Comparison of ENCODE assay signal across 18 mouse cellular contexts in genomic region chr7:121088745-121089144, GRCm38 (mm10). TPM values are rescaled to one million over a fixed set of nuclear protein-coding genes. Genes with fewer than 3 reads are reported as not detected.
DNase-seq lines count a peak whose midpoint lies in the region; ATAC-seq and TF ChIP-seq lines count a peak whose summit lies in the region.
"Had no signal": no experiment of that assay in that cellular context is flagged by ENCODE, and none has a peak within 500 bp of the region (broad histone marks: within the 10 kb centered on the region; RNA-seq: fewer than 3 reads in every experiment).

No protein-coding gene starts in this region.

- H3K27ac ChIP-seq in heart, adult 2 months = no peak overlapping the region
- no peak overlapping the region for H3K27ac ChIP-seq in small intestine, adult 2 months (ENCODE audit: insufficient read depth, low read depth, low read length)
- H3K27ac ChIP-seq: embryonic facial prominence, embryonic 13.5 days; forebrain, embryonic 13.5 days; hindbrain, embryonic 13.5 days; limb, embryonic 12.5 days; midbrain, embryonic 15.5 days; neural tube, embryonic 12.5 days had no signal

- ATAC-seq in Patski = no peak
- ATAC-seq in megakaryocyte-erythroid progenitor cell, adult 5-6 weeks (replicated peaks; ENCODE audit: low FRiP score, low TSS enrichment, poor library complexity, severe bottlenecking) = no peak
- ATAC-seq: forebrain, embryonic 13.5 days; midbrain, embryonic 15.5 days had no signal

- no peak for TF ChIP-seq EP300 in heart, adult 2 months (IDR thresholded peaks at IDR 0.05; ENCODE audit: insufficient read depth, low read depth, low read length)

- 81% methylated on average over 5 of the region's 5 CpGs for WGBS in heart, adult 2 months
- WGBS in small intestine, adult 2 months = 73% methylated on average over 5 of the region's 5 CpGs

- H3K4me1 ChIP-seq in heart, adult 2 months (ENCODE audit: control insufficient read depth, insufficient read depth, low read length) = no peaks in the 10 kb centered on the region
- H3K4me1 ChIP-seq in small intestine, adult 2 months (ENCODE audit: control insufficient read depth, insufficient read depth, insufficient read length, low read length) = no peaks in the 10 kb centered on the region

- POLR2A ChIA-PET in Patski (lab: Charles Lee) = no interaction called here

- no peaks in the 10 kb centered on the region for H3K36me3 ChIP-seq in heart, adult 2 months (ENCODE audit: control insufficient read depth, insufficient read depth, low read length)
- H3K36me3 ChIP-seq in small intestine, adult 2 months (ENCODE audit: control insufficient read depth, insufficient read depth, low read length) = no peaks in the 10 kb centered on the region
- H3K36me3 ChIP-seq: embryonic facial prominence, embryonic 13.5 days; hindbrain, embryonic 13.5 days; limb, embryonic 12.5 days; midbrain, embryonic 15.5 days; neural tube, embryonic 12.5 days had no signal

- no peaks in the 10 kb centered on the region for H3K27me3 ChIP-seq in heart, adult 2 months (ENCODE audit: control insufficient read depth, insufficient read depth, low read length)
- H3K27me3 ChIP-seq in Patski = no peaks in the 10 kb centered on the region
- no peaks in the 10 kb centered on the region for H3K27me3 ChIP-seq in small intestine, adult 2 months (ENCODE audit: control insufficient read depth, insufficient read depth, low read length)
- H3K27me3 ChIP-seq: embryonic facial prominence, embryonic 13.5 days; forebrain, embryonic 13.5 days; hindbrain, embryonic 13.5 days; limb, embryonic 12.5 days; midbrain, embryonic 15.5 days; neural tube, embryonic 12.5 days had no signal

- no peak for DNase-seq in heart, adult 2 months
- DNase-seq in heart, adult 18-20 months = no peak
- DNase-seq in lung, postnatal 36 days = peak; percentile 11
- DNase-seq in lung, postnatal 14 days = no peak
- no peak for DNase-seq in Patski (ENCODE audit: low read depth, low spot score)
- DNase-seq in left cerebral cortex, postnatal 36 days (ENCODE audit: low spot score in 2 of 2) = no peak
- DNase-seq: cerebellum, postnatal 36 days; gastrocnemius, postnatal 10 days; kidney, postnatal 10 days; lung, postnatal 10 days had no signal

- no peak for TF ChIP-seq POLR2A in heart, adult 2 months (IDR thresholded peaks at IDR 0.05; ENCODE audit: insufficient read depth, low read depth, low read length)
- no peak for TF ChIP-seq POLR2A in small intestine, adult 2 months (IDR thresholded peaks at IDR 0.05; ENCODE audit: low read depth, low read length)

- in situ Hi-C loops in Patski (cut with MboI; ENCODE audit: low pct_unique_long_range_greater_than_20kb) = no loop called here

- intact Hi-C loops in heart, adult 2 months (cut with DNase I) = no loop called here
- intact Hi-C loops in left cerebral cortex, postnatal 36 days (cut with DNase I) = no loop called here

- no peak overlapping the region for H3K4me3 ChIP-seq in heart, adult 2 months
- no peak overlapping the region for H3K4me3 ChIP-seq in small intestine, adult 2 months (ENCODE audit: low read depth, low read length)
- H3K4me3 ChIP-seq: embryonic facial prominence, embryonic 13.5 days; forebrain, embryonic 13.5 days; hindbrain, embryonic 13.5 days; limb, embryonic 12.5 days; midbrain, embryonic 15.5 days; neural tube, embryonic 12.5 days had no signal

- TF ChIP-seq CTCF in heart, adult 2 months (IDR thresholded peaks at IDR 0.05) = peak; percentile 33
- peak; percentile 29 for TF ChIP-seq CTCF in Patski (IDR thresholded peaks at IDR 0.05)
- peak; percentile 30; the same call in 1 of the 2 replicates for TF ChIP-seq CTCF in small intestine, adult 2 months (IDR thresholded peaks at IDR 0.05; ENCODE audit: extremely low read depth, insufficient read length, insufficient replicate concordance, low read depth, low read length)

- no peaks in the 10 kb centered on the region for H3K79me2 ChIP-seq in heart, adult 2 months (replicated peaks; ENCODE audit: control insufficient read depth, insufficient read depth, low read length)

- CTCF ChIA-PET in Patski (lab: Charles Lee) = interaction anchor here (1.3 kb wide), 1 partner anchor 13 kb away, joined by 8 read pairs; no protein-coding TSS in a partner anchor

- no peak overlapping the region for H3K9ac ChIP-seq in heart, adult 2 months (ENCODE audit: low read depth, low read length)
- H3K9ac ChIP-seq: embryonic facial prominence, embryonic 13.5 days; forebrain, embryonic 13.5 days; hindbrain, embryonic 13.5 days; limb, embryonic 12.5 days; midbrain, embryonic 15.5 days; neural tube, embryonic 12.5 days had no signal

RNA-seq across cellular contexts. Expression of gene Otoa, which starts 7.3 kb away (rescaled TPM):
- under 1 TPM in 1 of 2 experiments, not detected in 1; 0.30 TPM for total RNA-seq in heart, adult 2 months (2021)
- 0.10 TPM in 1 of 2 replicates, not detected in the other for polyA plus RNA-seq in heart, adult 2 months (2012; rRNA removed)
- under 1 TPM; 0.05 to 0.18 TPM for total RNA-seq in heart, adult 18-20 months (2021)
- polyA plus RNA-seq in Patski (2021) = 0.09 TPM
- polyA plus RNA-seq in small intestine, adult 2 months (2012; rRNA removed) = 0.08 and 0.38 TPM in 2 replicates
- total RNA-seq in megakaryocyte-erythroid progenitor cell, adult 5-6 weeks (2014; fragmentation: Nextera tagmentation) = 0.17 and 0.42 TPM in 2 replicates
- 0.34 TPM in 1 of 2 replicates, not detected in the other for total RNA-seq in megakaryocyte-erythroid progenitor cell, adult 5-6 weeks (2017)
- 1 to 10 TPM in 1 of 2 experiments, under 1 TPM in 1; 0.25 to 1.1 TPM for total RNA-seq in left cerebral cortex, postnatal 36 days (2021)

RNA-seq across cellular contexts. Expression of gene Igsf6, which starts 14.4 kb away (rescaled TPM):
- 1 to 10 TPM in 1 of 2 experiments, under 1 TPM in 1; 0.98 to 1.5 TPM for total RNA-seq in heart, adult 2 months (2021)
- polyA plus RNA-seq in heart, adult 2 months (2012; rRNA removed) = 0.76 TPM in 2 replicates
- 1 to 10 TPM in 1 of 2 experiments, under 1 TPM in 1; 0.89 to 1.5 TPM for total RNA-seq in heart, adult 18-20 months (2021)
- 0.17 TPM for polyA plus RNA-seq in Patski (2021)
- polyA plus RNA-seq in small intestine, adult 2 months (2012; rRNA removed) = 0.52 and 0.63 TPM in 2 replicates
- 8.0 TPM in 1 of 2 replicates, not detected in the other for total RNA-seq in megakaryocyte-erythroid progenitor cell, adult 5-6 weeks (2014; fragmentation: Nextera tagmentation)
- total RNA-seq in megakaryocyte-erythroid progenitor cell, adult 5-6 weeks (2017) = 1.3 and 3.7 TPM in 2 replicates
- under 1 TPM; 0.15 to 0.54 TPM for total RNA-seq in left cerebral cortex, postnatal 36 days (2021)

RNA-seq across cellular contexts. Expression of gene Mettl9, which starts 54.5 kb away (rescaled TPM):
- 10 to 100 TPM; 80.7 to 85.1 TPM for total RNA-seq in heart, adult 2 months (2021)
- 23.5 and 40.2 TPM in 2 replicates for polyA plus RNA-seq in heart, adult 2 months (2012; rRNA removed)
- 10 to 100 TPM; 76.9 to 98.0 TPM for total RNA-seq in heart, adult 18-20 months (2021)
- polyA plus RNA-seq in Patski (2021) = 145 TPM
- polyA plus RNA-seq in small intestine, adult 2 months (2012; rRNA removed) = 15.2 and 22.6 TPM in 2 replicates
- total RNA-seq in megakaryocyte-erythroid progenitor cell, adult 5-6 weeks (2014; fragmentation: Nextera tagmentation) = 45.9 and 68.5 TPM in 2 replicates
- 73.7 and 91.7 TPM in 2 replicates for total RNA-seq in megakaryocyte-erythroid progenitor cell, adult 5-6 weeks (2017)
- 10 to 100 TPM; 84.2 to 91.5 TPM for total RNA-seq in left cerebral cortex, postnatal 36 days (2021)
